Mouse (Mus musculus): ENCODE results near the gene Nek11. TPM values are rescaled to one million over a fixed set of nuclear protein-coding genes. Genes with fewer than 3 reads are reported as not detected.
A peak's percentile ranks its signal among the peaks of the same experiment; 100 is the strongest.

The Nek11 gene
- polyA plus RNA-seq, 1 experiment from 2014 or later: 0.08 TPM

DNA sequence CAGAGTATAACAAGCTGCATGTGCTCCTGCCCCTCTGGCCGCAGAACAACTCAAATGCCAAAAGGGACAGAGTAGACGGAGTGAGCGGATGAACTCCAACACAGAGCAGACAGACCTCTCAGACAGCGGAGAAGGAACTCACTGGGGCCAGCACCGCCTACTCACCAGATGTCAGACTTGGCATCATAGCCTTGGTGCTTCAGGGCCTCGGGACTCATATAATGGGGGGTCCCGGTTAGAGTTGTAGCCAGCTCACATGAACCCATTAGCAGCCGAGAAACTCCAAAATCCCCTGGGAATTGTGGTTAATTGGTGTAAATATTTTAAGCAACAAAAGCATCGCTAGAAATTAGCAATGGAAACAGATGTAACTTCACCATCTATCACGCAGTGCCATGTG lies 82.1 kb downstream of the Nek11 start:
- Histone ChIP-seq H3K27ac (ENCODE audit: low read depth) (no peak overlapping the region), H3K4me1 (ENCODE audit: insufficient read depth) (no peaks in the 10 kb centered on the region), H3K4me3 (ENCODE audit: low read depth, low read length) (no peak overlapping the region), H3K27me3 (ENCODE audit: insufficient read depth, low read length) (no peaks in the 10 kb centered on the region), H3K36me3 (ENCODE audit: insufficient read depth) (no peaks in the 10 kb centered on the region), H3K4me2 (no peak overlapping the region), H3K9me3 (ENCODE audit: low read depth, low read length) (no peaks in the 10 kb centered on the region), H3K9ac (no peak overlapping the region)
- no peak for TF ChIP-seq CTCF (IDR thresholded peaks at IDR 0.05; ENCODE audit: low read depth)
- no peak for DNase-seq
- 77% methylated on average over 10 of the region's 10 CpGs for WGBS
- ATAC-seq (ENCODE audit: insufficient read depth): no peak

DNA sequence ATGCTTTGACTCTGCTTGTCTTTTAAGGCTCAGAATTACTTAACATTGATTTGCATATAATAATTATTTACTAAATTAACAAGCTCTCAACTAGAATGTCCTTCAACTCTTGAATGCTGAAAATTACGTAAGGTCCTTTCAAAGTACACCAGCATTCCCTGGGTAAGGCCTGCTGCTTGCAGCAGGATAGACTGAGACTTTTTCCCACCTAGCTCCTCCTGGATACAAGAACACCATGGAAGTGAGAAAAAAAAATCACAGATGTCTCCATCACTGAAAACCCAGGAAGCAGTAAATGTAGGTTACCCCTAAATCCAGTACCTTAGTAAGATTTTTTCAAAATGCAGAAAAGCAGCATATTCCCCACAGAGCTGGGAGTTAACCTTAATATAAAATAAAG lies 82.6 kb downstream of the Nek11 start:
- Histone ChIP-seq H3K9ac (no peak overlapping the region), H3K9me3 (ENCODE audit: low read depth, low read length) (no peaks in the 10 kb centered on the region), H3K4me1 (ENCODE audit: insufficient read depth) (no peaks in the 10 kb centered on the region), H3K4me2 (no peak overlapping the region), H3K27ac (ENCODE audit: low read depth) (no peak overlapping the region), H3K36me3 (ENCODE audit: insufficient read depth) (no peaks in the 10 kb centered on the region), H3K27me3 (ENCODE audit: insufficient read depth, low read length) (no peaks in the 10 kb centered on the region), H3K4me3 (ENCODE audit: low read depth, low read length) (no peak overlapping the region)
- WGBS: 85% methylated on average over 1 of the region's 1 CpGs
- no peak for ATAC-seq (ENCODE audit: insufficient read depth)
- TF ChIP-seq CTCF (IDR thresholded peaks at IDR 0.05; ENCODE audit: low read depth): no peak
- DNase-seq: no peak

DNA sequence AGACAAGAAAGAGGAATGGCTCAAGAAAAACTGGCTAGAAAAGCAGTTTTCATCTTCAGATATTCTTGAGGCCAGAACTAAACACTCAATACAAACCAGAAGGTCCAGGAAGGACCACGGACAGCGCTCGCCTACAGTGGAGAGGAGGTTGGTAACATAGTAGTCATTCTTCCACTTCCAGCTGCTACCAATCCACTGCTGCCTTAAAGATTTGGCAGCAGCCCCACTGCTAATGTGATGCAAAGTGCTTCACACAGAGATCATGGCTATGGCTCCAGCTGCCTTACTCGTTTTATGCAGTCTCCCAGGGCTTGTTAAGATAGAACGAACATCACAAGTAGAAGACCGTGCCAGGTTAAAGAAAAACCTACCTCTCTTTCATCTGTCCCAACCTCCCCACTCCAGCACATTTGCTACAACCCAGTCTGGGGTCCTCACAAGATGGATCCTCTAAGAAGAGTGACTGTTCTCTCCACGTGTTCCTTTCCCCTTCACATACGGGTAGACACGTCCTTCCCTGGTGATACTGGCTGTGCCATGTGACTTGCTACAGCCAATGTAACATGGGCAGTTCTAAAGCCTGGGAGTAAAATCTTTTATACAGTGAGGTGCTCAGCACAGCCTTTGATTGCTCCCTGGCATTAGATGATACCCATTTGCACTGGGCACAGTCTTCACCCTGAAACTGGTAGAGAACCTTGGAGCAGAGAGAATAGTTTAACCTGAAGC lies 85.6 kb downstream of the Nek11 start:
- Histone ChIP-seq H3K9ac (no peak overlapping the region), H3K4me2 (no peak overlapping the region), H3K27me3 (ENCODE audit: insufficient read depth, low read length) (no peaks in the 10 kb centered on the region), H3K4me1 (ENCODE audit: insufficient read depth) (no peaks in the 10 kb centered on the region), H3K36me3 (ENCODE audit: insufficient read depth) (no peaks in the 10 kb centered on the region), H3K9me3 (ENCODE audit: low read depth, low read length) (no peaks in the 10 kb centered on the region), H3K4me3 (ENCODE audit: low read depth, low read length) (no peak overlapping the region), H3K27ac (ENCODE audit: low read depth) (no peak overlapping the region)
- WGBS: 26% methylated on average over 9 of the region's 9 CpGs
- TF ChIP-seq CTCF (IDR thresholded peaks at IDR 0.05; ENCODE audit: low read depth): no peak
- ATAC-seq (ENCODE audit: insufficient read depth) (peak; percentile 97), DNase-seq (peak; percentile 93)

DNA sequence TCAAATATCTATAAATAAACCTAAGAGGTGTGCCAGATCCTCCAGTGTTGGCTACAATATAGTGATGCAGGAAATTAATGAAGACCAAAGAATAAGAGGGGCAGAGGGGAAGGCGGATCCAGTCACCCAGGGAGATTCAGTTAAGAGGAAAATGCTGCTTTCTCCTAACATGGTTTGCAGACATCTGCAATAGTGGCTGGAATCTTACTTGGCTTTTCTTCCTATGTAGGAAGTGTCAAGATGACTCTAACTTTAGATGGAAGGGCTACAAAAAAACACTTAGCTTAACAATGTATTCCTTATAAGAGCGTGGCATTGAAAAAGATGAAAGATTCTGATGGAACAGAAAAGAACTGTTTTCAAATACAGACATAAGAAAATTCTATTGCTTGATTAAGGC lies 89.3 kb downstream of the Nek11 start:
- Histone ChIP-seq H3K27ac (ENCODE audit: low read depth) (no peak overlapping the region), H3K4me3 (ENCODE audit: low read depth, low read length) (no peak overlapping the region), H3K9ac (no peak overlapping the region), H3K4me1 (ENCODE audit: insufficient read depth) (no peaks in the 10 kb centered on the region), H3K27me3 (ENCODE audit: insufficient read depth, low read length) (no peaks in the 10 kb centered on the region), H3K4me2 (no peak overlapping the region), H3K36me3 (ENCODE audit: insufficient read depth) (no peaks in the 10 kb centered on the region), H3K9me3 (ENCODE audit: low read depth, low read length) (no peaks in the 10 kb centered on the region)
- no peak for DNase-seq
- 58% methylated on average over 2 of the region's 2 CpGs for WGBS
- TF ChIP-seq CTCF (IDR thresholded peaks at IDR 0.05; ENCODE audit: low read depth): no peak
- ATAC-seq (ENCODE audit: insufficient read depth): no peak

DNA sequence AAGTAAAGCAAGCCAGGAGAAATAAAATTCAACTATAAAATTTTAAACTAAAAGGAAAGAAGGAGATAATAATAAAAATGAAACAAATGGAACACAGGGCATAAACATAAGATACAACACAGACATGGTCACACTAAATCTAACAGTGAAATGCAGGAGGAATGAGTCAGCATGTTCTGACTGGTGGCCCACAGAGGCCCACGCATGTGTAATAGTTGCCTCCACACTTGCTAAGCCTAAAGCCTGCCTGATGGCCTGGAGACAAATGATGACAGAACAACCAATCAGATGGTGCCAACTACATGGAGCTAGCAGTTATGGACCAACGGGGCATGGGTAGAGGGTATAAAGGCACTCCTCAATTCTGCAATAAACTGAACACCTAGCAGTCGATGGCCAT lies 93.1 kb downstream of the Nek11 start:
- Histone ChIP-seq H3K4me3 (ENCODE audit: low read depth, low read length) (no peak overlapping the region), H3K36me3 (ENCODE audit: insufficient read depth) (no peaks in the 10 kb centered on the region), H3K9ac (no peak overlapping the region), H3K4me2 (no peak overlapping the region), H3K27ac (ENCODE audit: low read depth) (no peak overlapping the region), H3K4me1 (ENCODE audit: insufficient read depth) (no peaks in the 10 kb centered on the region), H3K27me3 (ENCODE audit: insufficient read depth, low read length) (no peaks in the 10 kb centered on the region), H3K9me3 (ENCODE audit: low read depth, low read length) (no peaks in the 10 kb centered on the region)
- DNase-seq (no peak), ATAC-seq (ENCODE audit: insufficient read depth) (no peak)
- WGBS: 74% methylated on average over 3 of the region's 3 CpGs
- TF ChIP-seq CTCF (IDR thresholded peaks at IDR 0.05; ENCODE audit: low read depth): no peak

DNA sequence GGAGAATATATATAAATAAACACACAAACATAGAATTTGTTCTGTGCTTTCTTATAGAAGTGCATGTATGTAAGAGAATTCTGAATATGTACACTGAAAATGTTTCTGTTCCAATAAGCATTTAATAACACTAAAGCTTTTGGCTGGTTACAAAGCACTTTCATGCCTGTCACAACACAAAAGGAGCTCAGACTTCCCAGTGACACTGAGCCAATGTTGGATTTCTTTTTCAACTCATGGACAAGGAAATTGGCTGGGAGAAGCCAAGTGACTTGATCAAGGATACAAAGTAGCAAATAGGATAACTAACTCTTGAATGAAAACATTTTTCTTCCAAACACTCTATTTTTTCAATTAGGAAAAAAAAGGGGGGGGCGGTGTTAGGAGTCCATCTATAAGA lies 93.9 kb downstream of the Nek11 start:
- no peaks in the 10 kb centered on the region for H3K36me3 ChIP-seq (ENCODE audit: insufficient read depth)
- DNase-seq (no peak), ATAC-seq (ENCODE audit: insufficient read depth) (no peak)
- no peaks in the 10 kb centered on the region for H3K27me3 ChIP-seq (ENCODE audit: insufficient read depth, low read length)
- no peak overlapping the region for H3K4me3 ChIP-seq (ENCODE audit: low read depth, low read length)
- 89% methylated on average over 1 of the region's 1 CpGs for WGBS
- no peak overlapping the region for H3K4me2 ChIP-seq
- H3K27ac ChIP-seq (ENCODE audit: low read depth): no peak overlapping the region
- no peaks in the 10 kb centered on the region for H3K4me1 ChIP-seq (ENCODE audit: insufficient read depth)
- H3K9me3 ChIP-seq (ENCODE audit: low read depth, low read length): no peaks in the 10 kb centered on the region
- no peak overlapping the region for H3K9ac ChIP-seq
- TF ChIP-seq CTCF (IDR thresholded peaks at IDR 0.05; ENCODE audit: low read depth): no peak

DNA sequence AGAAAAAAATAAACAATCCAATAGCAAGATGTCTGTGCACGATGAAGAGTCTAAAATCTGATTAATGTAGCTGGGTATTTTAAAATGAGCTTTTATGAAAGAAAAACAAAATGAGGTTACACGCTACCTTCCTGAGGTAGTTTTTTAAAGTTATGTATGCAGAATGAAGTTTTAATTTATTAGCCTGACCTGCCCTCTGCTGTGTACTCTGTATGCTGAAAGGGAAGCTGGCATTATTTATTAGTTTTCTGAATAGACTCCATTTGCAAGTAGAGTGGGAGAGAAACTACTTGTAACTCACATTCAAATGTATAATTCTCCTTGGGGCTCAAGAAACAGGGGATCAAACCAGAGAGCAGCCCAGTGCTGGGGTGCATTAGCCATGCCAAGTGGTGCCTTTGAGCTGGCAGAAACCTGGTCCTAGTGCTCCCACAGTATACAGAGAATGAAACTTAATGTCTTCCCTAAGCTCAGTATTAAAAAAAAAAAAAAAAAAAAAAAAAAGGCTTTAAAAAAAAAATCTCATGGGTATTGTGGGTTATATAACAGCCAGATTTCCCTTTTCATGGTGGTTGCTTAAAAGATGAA lies 94.5 kb downstream of the Nek11 start:
- no peak for TF ChIP-seq CTCF (IDR thresholded peaks at IDR 0.05; ENCODE audit: low read depth)
- H3K9ac ChIP-seq: no peak overlapping the region
- no peaks in the 10 kb centered on the region for H3K9me3 ChIP-seq (ENCODE audit: low read depth, low read length)
- H3K4me1 ChIP-seq (ENCODE audit: insufficient read depth): no peaks in the 10 kb centered on the region
- H3K36me3 ChIP-seq (ENCODE audit: insufficient read depth): no peaks in the 10 kb centered on the region
- no peaks in the 10 kb centered on the region for H3K27me3 ChIP-seq (ENCODE audit: insufficient read depth, low read length)
- WGBS: 69% methylated on average over 2 of the region's 2 CpGs
- DNase-seq: no peak
- H3K4me3 ChIP-seq (ENCODE audit: low read depth, low read length): no peak overlapping the region
- H3K27ac ChIP-seq (ENCODE audit: low read depth): no peak overlapping the region
- no peak overlapping the region for H3K4me2 ChIP-seq
- ATAC-seq (ENCODE audit: insufficient read depth): no peak

All from lung, embryonic 14.5 days (tissue).